Mouse (Mus musculus) cortical plate, adult 2 months (tissue): ENCODE data around the gene Bach1.

Experiments
- CTCF ChIP-seq: fragments of 200-500 bp; IDR thresholded peaks from 2 replicates; pipeline ENCODE4 v1.5.1; 2011; ENCODE audit warnings: mild to moderate bottlenecking, control low read depth, low read length; ENCODE audit not compliant: insufficient read depth; ENCODE audit errors: extremely low read depth
- POLR2A ChIP-seq: fragments of 200-500 bp; IDR thresholded peaks from 2 replicates; pipeline ENCODE4 v1.6.1; 2011; ENCODE audit warnings: mild to moderate bottlenecking, low read length, control low read depth; ENCODE audit not compliant: insufficient read depth; ENCODE audit errors: extremely low read depth

DNA sequence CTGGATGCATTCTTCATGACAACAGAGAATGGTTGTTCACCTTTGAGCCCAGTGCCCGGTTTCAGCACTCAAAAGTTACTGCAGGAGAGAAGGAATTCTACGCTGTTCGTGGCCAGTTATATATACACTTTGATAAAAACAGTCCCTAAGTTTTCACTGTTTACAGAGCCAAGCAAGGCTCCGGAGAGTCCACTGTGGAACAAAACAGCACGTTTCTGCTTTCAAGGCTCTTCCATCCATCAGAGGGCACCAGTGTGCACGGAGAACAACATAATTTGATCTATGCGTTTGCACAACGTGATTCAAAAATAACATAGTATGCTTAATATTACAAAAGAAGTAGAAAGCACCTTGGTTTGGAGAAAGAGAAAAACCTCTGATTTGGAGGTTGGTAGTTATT is 67.2 kb downstream of the Bach1 start:
- TF ChIP-seq CTCF (peak; percentile 44), POLR2A (no peak)
